Mouse (Mus musculus) liver, adult 2 months (tissue): ENCODE results near the gene Olfr913.

Experiments used
- CTCF ChIP-seq: fragments of 200-500 bp; IDR thresholded peaks from 2 replicates; pipeline ENCODE4 v1.5.1; 2011; ENCODE audit warnings: low read depth, low read length, control low read depth
- POLR2A ChIP-seq: fragments of 200-500 bp; IDR thresholded peaks from 2 replicates; pipeline ENCODE4 v1.6.1; 2011; ENCODE audit warnings: low read length, control low read depth; ENCODE audit not compliant: insufficient read depth; ENCODE audit errors: extremely low read depth

DNA sequence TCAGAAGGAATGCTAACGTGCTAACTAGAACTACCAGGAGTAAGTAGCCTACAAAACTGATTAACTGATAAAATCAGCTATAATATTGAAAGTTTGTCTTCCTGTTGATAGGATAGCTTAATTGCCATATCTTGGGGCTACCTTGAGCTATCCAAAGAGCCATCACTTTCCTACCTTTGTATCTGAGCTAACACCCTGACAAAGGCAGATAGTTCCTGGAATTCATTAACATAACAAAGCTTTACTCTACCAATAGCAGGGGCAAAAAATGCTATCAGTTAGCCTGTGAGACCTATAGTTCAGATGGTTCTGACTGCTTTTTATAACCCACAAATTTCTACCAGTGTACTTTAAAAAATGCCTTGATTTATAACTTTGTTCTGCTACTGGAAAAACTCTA lies 1.5 kb upstream of the Olfr913 start:
- TF ChIP-seq POLR2A = no peak
- TF ChIP-seq CTCF = no peak
